Mouse (Mus musculus): Measurements from ENCODE around the gene Cse1l.

Cse1l gene

DNA sequence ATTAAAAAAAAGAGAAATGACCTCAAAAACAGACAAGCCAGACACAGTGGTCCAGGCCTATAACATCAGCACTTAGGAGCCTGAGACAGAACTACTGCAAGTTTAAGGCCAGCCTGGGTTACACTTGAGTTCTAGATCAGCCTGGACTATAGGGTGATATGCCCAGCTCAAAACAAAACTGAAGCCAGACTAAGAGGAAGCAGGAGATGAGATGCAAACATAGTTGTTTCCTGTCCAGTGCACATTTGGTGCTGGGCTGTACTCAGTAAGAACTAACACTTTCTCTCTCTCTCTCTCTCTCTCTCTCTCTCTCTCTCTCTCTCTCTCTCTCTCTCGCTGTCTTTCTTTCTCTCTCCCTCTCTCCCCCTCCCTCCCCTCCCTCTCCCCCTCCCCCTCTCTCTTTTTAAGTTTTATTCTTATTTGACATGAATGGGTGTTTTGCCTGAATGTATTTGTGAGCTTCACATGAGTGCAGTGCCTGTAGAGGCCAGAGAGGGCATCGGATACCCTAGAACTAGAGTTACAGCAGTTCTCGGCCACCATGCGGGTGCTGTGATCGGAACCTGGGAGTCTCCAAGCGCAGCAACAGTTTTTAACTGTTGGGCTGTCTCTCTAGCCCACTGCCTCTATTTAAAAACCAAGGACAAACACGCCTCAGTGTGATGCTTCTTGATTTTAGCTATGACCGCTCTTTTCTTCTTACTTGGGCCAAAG, 4.9 kb upstream of the Cse1l start:
- DNase-seq (ENCODE audit: low spot score), result no peak

GRCm38 (mm10) chr2:166903719-166904282, 2.0 kb upstream of the Cse1l start:
- DNase-seq (ENCODE audit: low spot score), result no peak

DNA sequence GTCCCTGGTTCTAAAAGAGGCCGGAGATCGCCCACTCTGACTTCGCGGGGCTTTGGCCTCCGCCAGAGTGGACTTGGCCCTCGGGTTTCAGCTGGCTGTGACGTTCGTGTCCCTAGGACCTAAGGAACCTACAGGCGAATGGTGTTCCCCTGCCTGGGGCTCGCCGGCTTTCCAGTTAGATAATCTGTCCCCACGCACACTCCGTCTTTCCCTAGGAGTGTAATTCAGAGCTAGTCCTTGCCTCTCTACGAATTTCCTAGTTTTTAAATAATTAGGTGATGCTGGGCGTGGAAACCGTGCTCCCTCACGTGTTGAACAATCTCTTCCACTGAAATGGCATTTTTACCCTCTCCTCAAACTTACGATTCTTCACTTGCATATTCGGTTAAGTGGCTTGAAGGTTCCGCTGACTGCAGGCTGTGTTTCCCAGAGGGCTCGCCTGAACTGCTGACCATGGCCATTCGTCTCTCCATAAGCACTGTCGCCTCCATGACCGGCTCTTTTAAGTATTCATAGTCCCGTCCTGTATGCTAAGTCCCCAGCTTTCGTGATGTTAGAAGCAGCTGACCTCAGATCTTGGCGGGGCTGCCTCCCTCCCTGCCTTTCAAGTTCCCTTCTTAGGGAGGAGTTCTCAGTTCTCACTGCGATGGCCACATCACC, 813 bp downstream of the Cse1l start:
- DNase-seq (ENCODE audit: low spot score), result peak; percentile 33

DNA sequence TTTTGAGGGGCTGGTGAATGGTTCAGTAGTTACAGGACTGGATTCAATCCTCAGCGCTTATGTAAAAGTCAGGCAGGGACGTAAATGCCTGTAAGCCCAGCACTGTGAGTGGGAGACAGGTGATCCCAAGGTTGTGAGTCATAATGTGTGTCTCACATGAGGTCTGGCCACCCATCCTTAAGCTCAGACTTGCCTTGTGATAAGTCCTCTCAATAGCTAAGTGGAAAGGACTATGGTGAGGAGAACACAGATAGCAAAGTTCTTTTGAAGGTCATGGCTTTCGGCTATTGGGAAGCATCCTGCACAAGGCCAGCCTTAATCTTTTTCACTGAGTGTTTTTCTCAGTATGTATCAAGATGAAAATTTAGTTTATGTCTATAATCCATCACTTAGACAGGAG, 3.9 kb downstream of the Cse1l start:
- no peak for DNase-seq (ENCODE audit: low spot score)

DNA sequence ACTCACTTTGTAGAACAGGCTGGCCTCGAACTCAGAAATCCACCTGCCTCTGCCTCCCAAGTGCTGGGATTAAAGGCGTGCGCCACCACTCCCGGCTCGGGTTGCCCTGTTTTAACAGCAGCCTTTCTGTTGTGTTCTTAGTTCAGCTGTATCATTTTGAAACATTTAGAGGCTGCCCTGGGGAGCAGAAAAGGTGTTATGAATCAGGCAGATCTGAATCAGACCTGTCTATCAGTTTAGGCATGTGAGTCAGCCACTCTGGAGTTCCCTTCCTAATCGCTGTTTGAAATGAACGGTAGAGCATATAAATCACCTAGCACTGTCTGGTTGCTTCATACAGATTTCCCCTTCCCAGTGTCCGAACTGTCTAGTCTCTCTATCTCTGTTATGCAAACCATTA, 4.7 kb downstream of the Cse1l start:
- no peak for DNase-seq (ENCODE audit: low spot score)

- DNase-seq (ENCODE audit: low spot score), result no peak
These were observed 18.1 kb downstream of the Cse1l start for GRCm38 (mm10) chr2:166923971-166924370.

DNA sequence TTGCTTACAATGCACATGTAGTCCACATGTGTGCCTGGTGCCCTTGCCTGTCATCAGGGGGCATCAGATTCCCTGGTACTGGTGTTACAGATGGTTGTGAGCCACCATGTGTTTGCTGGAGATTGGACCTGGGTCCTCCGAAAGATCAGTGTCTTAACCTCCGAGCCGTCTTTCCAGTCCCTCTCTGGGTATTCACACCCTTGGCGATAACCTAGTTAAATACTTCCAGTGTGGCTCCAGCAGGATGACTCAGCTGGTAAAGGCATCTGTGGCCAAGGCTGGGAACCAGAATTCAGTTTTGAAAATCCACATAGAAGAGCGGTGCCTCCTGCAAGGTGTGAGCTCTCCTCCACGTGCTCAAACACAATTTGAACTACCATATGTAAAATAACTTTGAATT, 28.1 kb downstream of the Cse1l start:
- DNase-seq (ENCODE audit: low spot score), result no peak

GRCm38 (mm10) chr2:166934416-166934815, 28.6 kb downstream of the Cse1l start:
- no peak for DNase-seq (ENCODE audit: low spot score)

DNA sequence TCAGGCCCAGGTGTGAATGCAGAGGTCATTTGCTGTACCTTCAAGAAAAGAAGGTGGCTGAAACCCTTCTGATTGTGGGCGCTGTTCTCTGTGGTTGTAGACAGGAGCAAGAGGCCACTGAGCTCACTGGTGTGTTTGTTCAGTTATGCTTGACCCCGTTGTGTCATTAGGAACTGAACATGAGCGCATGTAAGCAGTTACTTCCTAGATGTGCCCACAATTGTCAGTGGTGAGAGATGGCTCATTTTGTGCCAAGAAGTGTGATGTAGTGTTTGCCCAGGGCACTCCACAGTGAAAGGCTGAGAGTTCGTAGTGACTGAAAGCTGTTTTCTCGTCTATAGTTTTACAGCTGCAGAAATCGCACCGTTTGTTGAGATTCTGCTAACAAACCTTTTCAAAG, 29.7 kb downstream of the Cse1l start:
- no peak for DNase-seq (ENCODE audit: low spot score)

DNA sequence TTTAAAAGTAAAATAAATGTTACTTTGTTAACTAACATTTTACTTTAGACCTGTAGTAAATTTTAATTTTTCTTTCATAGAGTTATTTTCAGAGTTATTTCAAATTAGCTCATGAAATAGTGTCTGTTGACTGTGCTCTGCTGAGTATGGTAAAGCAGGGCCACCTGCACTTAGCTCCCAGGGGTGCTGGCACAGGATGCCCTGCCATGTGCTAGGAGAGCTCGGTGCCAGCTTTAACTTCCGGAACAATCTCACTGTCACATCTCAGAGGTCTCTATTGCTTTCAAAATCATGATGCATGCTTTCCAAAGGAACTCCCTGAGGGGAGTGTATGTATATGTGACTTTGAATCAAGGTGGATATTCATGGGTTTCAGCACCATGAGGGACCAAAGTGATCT, 30.3 kb downstream of the Cse1l start:
- DNase-seq (ENCODE audit: low spot score), result no peak

- DNase-seq (ENCODE audit: low spot score), result no peak
These were observed 37.3 kb downstream of the Cse1l start for GRCm38 (mm10) chr2:166943146-166943545.

DNA sequence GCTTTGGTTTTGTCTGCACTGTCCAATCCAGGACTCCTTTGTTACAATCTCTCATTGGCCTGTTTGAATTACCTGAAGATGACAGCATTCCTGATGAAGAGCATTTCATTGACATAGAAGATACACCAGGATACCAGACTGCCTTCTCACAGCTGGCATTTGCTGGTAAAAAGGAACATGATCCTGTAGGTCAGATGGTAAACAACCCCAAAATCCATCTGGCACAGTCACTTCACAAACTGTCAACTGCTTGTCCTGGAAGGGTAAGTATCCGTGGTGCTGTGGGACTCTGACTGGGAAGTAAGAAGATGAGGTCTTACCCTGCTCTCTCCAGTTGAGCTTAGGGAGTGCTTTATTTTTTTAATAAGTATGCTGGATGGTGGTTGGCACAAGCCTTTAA, 38.5 kb downstream of the Cse1l start:
- DNase-seq (ENCODE audit: low spot score), result no peak

GRCm38 (mm10) chr2:166945456-166945855, 39.6 kb downstream of the Cse1l start:
- DNase-seq (ENCODE audit: low spot score), result peak; percentile 57

DNA sequence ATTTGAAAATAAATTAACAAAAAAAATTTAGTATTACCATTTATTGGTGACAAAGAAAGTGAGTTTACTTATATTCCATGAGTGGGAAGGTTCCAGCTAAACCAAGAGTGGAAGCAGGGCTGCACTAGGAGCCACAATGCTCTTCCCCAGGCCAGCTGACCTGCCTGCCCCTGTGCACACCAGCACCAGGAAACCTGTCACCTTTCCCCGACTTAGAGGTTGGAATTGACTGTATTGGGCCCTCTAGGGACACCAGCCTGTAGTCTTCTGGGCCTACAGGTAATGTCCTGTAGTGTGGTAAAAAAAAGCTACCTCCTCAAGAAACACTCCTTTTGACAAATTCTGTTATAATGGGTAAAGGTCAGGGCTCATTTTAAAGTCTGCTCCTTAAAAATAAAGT, 42.4 kb downstream of the Cse1l start:
- DNase-seq (ENCODE audit: low spot score), result no peak

DNA sequence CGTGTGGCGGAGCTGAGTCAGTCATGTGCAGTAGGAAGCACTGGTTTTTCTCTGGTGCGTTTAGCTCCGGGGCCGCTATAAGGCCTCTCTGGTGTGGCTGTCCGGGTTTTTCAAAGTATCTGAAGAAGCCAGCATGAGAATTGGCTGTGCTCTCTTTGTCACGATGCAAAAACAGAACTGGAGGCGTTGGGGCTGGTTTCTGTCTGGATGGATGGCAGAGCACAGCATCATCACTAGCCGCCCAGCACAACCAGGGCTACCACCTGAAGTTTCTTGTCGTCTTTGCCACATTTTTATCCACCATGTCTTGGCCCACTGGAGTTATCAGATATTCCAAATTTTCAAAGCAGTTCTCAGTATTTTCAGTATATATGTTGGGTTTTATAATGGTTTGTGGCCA, 43.1 kb downstream of the Cse1l start:
- DNase-seq (ENCODE audit: low spot score), result no peak

DNA sequence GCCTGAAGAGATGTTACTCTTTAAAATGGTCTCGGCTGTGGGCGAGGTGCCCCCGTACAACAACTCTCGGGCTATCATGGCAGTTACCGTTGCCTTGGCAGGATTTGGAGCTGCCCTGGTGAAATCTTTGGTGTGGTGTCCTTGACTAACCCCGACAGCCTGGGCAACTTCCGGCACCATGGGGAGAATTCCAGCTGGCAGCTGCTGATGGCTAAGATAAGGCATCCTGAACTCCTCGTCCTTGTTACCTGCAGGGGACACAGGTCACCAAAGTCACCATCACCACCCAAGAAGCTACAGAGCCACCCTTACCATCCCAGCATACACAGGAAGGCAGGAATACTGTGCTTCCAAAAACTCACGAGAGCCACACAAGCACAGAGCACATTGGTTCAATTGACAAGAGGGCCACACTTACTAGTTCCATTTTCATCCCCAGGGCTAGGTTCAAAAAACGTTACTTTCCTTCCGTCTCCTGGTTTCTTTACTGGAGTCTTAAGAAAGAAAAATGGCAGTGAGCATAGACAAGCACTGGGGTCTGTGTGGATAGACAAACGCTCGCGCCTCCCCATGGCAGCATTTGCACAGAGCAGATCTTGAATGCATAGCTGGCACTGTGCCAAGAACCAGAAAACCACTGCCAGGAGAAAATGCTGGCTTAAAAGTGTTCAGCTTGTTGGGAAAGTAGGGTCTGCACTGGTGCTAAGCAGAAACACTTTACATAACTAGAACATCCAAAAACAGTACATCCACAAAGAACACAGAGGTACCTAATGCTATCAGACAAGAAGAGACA, 45.2 kb downstream of the Cse1l start:
- DNase-seq (ENCODE audit: low spot score), result no peak

- no peak for DNase-seq (ENCODE audit: low spot score)
These were observed 46.3 kb downstream of the Cse1l start for GRCm38 (mm10) chr2:166952151-166952550.

GRCm38 (mm10) chr2:166956805-166957204, 51.0 kb downstream of the Cse1l start:
- peak; percentile 24 for DNase-seq (ENCODE audit: low spot score)

DNA sequence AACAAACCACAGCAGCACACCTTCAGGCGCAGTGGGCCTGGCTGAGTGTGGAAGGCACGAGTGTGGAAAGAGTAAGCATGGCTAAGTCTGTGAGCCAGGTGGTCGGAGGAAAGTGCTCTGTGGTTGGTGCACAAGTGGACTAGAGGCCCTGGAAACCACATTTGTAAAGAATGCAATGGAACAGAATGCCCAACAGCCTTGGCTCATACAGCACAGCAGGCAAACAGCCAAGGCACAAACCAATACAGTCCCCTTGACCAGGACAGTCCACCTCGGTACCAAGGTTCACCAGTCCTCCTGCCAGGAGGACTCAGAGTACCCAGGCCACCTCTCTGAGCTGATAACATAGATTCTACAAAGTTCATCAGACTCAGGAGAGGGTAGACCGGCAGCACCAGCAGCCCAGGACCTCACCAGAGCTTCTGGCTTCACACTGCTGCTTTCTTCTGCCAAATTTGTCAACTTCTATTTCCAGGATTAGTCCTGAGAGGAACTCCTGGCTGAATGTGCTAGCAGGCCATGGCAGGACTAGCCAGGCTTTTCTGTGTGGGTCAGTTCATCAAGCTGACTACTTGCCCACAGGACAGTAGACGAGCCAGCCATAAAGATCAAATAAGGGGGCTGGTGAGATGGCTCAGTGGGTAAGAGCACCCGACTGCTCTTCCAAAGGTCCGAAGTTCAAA, 54.9 kb downstream of the Cse1l start:
- DNase-seq (ENCODE audit: low spot score), result no peak

- DNase-seq (ENCODE audit: low spot score), result no peak
These were observed 57.4 kb downstream of the Cse1l start for GRCm38 (mm10) chr2:166963257-166963656.

- no peak for DNase-seq (ENCODE audit: low spot score)
These were observed 58.9 kb downstream of the Cse1l start for GRCm38 (mm10) chr2:166964773-166965172.

DNA sequence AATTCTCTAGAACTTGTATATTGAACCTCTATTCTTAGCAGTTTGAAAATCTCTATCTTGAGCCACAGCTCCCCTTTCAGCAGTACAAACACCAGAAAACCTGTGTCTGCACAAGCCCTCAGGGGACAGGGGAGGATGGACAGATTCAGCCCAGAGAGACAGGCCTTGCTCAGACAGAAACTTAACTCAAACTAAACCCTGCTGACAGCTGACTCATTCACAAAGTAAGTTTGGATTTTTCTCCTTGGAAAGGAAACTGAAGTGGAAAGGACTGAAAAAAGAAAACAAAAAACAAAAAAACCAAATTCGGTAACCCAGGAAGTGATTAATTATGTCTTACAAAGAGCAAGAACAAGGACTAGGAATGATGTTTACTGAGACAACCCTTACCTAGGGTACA, 67.3 kb downstream of the Cse1l start:
- DNase-seq (ENCODE audit: low spot score), result no peak
